Mouse (Mus musculus) small intestine, adult 10 weeks (tissue): ENCODE results near the gene Dhx58. TPM values are rescaled to one million over a fixed set of nuclear protein-coding genes. Genes with fewer than 3 reads are reported as not detected.

Source experiments
- polyA plus RNA-seq: library from polyadenylated mRNA; stranded (reverse); fragments of 350-450 nt; fragmentation: Illumina TruSeq; extraction: RNeasy Lipid Tissue Mini Kit (QIAGEN cat#74804); gene quantifications from one replicate; pipeline ENCODE4 v1.2.3, GENCODE M21; 2014; ENCODE audit warnings: low replicate concordance

The Dhx58 gene
- polyA plus RNA-seq = 0.45 TPM

GRCm38 (mm10) chr11:100703851-100704531, at the start of gene Dhx58:
TSS of gene Dhx58 (minus strand) at chr11:100704271.

GRCm38 (mm10) chr11:100738066-100738604, 34.1 kb upstream of the Dhx58 start, which contains the start of gene Rab5c:
TSS of gene Rab5c (minus strand) at chr11:100738215.

GRCm38 (mm10) chr11:100713735-100714533, 9.9 kb upstream of the Dhx58 start, which contains the start of gene Hspb9:
TSS of gene Hspb9 (plus strand) at chr11:100713850.

GRCm38 (mm10) chr11:100711783-100712615, 7.9 kb upstream of the Dhx58 start, which contains the start of gene Kat2a:
TSS of gene Kat2a (minus strand) at chr11:100712465.

GRCm38 (mm10) chr11:100692164-100692616, 11.9 kb downstream of the Dhx58 start, which contains the start of gene Zfp385c:
TSS of gene Zfp385c (minus strand) at chr11:100692455.

Other genes starting within 250 kb of the Dhx58 start
- gene Klhl11, start 231.5 kb downstream of the Dhx58 start, polyA plus RNA-seq = 2.3 TPM
- gene Acly, start 176.3 kb downstream of the Dhx58 start, polyA plus RNA-seq = 28.1 TPM
- gene Ttc25, start 158.7 kb downstream of the Dhx58 start, polyA plus RNA-seq = not detected
- 3.5 TPM for gene Cnp, start 129.4 kb downstream of the Dhx58 start, polyA plus RNA-seq
- gene Nkiras2, start 85.0 kb downstream of the Dhx58 start, polyA plus RNA-seq = 2.9 TPM
- 243 TPM for gene Dnajc7, start 84.1 kb downstream of the Dhx58 start, polyA plus RNA-seq
- not detected for gene Zfp385c, start 11.8 kb downstream of the Dhx58 start, polyA plus RNA-seq
- 0.48 TPM for gene Kat2a, start 8.2 kb upstream of the Dhx58 start, polyA plus RNA-seq
- gene Hspb9, start 9.6 kb upstream of the Dhx58 start, polyA plus RNA-seq = not detected
- 45.0 TPM for gene Rab5c, start 33.9 kb upstream of the Dhx58 start, polyA plus RNA-seq
- gene Kcnh4, start 55.7 kb upstream of the Dhx58 start, polyA plus RNA-seq = not detected
- not detected for gene Hcrt, start 58.7 kb upstream of the Dhx58 start, polyA plus RNA-seq
- 1.7 TPM for gene Ghdc, start 66.7 kb upstream of the Dhx58 start, polyA plus RNA-seq
- 2.1 TPM for gene Stat5b, start 146.5 kb upstream of the Dhx58 start, polyA plus RNA-seq
- gene Stat5a, start 155.1 kb upstream of the Dhx58 start, polyA plus RNA-seq = 1.2 TPM
- 18.7 TPM for gene Stat3, start 235.3 kb upstream of the Dhx58 start, polyA plus RNA-seq